Mouse (Mus musculus) T-cell, adult 2 months (primary cell): ENCODE results near the gene Ccdc85b.

Source experiments
- DNase-seq: peaks from one replicate; pipeline ENCODE4 v3.0.0; 2022; ENCODE audit warnings: low spot score

Gene Ccdc85b

DNA sequence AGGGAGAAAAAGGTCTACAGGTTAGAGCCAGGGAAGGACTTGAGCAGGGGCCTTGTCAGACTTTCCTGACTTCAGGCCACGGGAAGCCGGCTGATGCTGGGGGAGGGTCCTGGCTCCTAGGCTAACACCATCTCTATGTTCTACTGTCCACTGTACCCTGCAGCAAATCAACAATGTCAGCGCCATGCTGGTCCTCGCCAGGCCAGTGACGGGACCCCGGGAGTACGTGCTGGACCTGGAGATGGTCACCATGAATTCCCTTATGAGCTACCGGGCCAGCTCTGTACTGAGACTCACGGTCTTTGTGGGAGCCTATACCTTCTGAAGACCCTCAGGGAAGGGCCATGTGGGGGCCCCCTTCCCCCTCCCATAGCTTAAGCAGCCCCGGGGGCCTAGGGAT, 23.7 kb upstream of the Ccdc85b start:
- no peak for DNase-seq

DNA sequence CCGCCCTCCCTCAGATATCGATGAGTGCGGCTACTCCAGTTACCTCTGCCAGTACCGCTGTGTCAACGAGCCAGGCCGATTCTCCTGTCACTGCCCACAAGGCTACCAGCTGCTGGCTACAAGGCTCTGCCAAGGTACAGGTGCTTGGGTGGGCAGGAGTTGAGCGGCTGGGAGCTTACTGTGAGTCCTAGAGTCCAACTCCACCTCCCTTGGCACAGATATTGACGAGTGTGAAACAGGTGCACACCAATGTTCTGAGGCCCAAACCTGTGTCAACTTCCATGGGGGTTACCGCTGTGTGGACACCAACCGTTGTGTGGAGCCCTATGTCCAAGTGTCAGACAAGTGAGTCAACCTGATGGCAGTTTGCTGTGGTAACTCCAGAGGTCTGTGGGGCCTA, 22.3 kb upstream of the Ccdc85b start:
- no peak for DNase-seq

DNA sequence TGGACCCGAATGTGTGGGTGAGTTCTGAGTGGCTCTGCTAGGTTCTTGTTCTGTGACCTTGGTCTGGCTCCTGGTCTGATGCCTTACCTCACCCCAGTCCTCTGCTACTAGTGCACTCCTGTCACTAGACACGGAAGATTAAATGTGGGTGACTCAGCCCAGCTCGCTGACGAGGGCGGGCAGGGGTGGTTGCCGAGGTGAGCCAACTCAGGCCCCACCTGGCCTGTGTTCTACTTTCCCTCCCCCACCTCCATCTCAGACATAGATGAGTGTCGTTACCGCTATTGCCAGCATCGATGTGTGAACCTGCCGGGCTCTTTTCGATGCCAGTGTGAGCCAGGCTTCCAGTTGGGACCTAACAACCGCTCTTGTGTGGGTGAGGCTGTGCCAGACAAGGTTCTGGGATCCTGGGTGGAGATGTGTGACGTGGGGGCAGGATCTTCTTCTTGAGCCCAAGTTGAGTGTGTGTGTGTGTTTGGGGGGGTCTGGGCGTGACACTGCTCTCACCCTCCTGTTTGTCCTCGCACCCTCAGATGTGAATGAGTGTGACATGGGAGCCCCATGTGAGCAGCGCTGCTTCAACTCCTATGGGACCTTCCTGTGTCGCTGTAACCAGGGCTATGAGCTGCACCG, 20.1 kb upstream of the Ccdc85b start:
- no peak for DNase-seq

DNA sequence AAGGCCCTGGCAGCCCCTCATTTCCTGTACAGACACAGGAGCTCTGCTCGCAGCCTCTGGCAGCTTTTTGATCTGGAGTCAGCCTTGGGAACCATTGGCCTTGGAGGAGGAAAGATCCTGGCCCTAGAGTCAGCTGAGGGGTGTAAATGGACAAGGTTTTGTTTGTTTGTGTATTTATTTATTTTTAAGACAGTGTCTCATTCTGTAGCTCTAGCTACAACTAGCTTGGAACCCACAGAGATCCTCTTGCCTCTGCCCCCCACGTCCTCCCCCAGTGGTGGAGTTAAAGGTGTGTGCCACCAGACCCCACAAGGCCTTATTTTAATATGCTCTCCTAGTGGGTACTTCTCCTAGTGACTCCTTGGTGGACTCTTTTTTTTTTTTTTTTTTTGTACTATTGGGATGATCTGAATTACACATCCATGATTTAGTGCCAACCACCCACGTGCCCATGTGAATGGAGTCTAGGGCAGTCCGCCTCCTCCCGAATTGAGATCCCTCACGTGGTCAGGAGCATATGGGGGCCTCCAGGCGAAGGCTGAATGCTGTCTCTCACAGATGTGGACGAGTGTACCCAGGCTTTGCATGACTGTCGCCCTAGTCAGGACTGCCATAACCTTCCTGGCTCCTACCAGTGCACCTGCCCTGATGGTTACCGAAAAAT, 19.4 kb upstream of the Ccdc85b start:
- DNase-seq, result no peak

DNA sequence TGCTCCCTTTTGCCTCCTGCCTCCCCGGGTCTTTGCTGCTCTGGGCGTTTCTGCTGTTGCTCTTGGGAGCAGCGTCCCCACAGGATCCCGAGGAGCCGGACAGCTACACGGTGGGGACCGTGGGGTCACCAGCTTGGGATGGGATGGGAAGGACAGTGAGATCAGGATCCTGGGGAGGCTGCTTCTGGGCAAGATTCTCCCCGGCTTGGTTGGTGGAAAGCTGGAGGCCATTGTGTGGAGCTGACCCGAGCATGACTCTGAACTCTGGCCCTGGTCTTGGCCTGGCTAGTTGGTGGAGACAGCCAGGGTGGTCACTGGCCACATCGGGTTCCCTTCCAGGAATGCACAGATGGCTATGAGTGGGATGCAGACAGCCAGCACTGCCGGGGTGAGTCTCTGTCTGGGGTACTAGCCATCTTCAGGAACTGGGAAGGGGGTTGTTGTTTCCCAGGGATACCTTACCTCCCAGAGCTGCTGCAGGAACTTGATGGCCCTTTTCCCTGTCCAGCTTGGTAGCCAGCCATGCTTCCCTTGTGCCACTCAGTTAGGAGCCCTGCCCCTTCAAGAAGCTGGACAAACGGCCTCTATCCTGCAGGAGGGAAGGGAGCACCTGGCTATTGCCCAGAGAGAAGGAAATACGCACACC, 17.5 kb upstream of the Ccdc85b start:
- DNase-seq, result no peak

DNA sequence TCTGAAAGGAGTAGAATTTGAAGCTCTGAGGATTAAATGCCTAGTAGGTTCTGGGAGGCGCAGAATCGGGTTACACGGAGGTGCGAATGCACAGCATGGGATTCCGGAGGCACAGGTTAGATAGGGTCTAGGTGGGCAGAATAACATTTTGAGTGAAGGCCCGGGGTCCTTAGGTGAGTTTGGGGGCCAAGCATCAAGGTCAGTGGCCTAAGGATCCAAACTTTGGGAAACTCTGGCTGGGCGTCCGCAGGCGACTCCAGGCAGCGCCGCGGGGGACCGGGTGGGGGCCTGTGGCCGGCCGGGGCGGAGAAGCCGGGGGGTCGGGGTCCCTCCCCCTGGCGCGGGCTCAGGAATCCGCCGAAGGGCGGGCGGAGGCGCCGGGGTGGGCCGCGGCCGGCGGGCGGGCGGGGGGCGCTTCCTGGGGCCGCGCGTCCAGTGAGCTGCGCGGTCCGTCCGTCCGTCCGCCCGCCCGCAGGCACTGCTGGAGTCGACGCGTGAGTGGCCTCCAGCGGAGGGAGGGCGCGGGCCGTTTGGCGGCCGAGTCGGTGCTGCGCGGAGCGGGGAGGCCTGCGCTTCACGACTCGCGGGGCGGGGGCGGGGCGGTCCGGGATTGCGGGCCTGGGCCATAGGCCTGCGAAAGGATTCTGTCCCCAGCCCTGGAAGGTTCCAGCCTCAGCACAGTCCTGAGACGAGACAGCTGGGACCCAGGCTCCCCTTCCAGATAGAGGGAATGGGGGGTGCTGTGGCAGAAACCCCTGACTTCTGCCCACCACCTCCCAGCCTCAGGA, 16.8 kb upstream of the Ccdc85b start:
- no peak for DNase-seq

DNA sequence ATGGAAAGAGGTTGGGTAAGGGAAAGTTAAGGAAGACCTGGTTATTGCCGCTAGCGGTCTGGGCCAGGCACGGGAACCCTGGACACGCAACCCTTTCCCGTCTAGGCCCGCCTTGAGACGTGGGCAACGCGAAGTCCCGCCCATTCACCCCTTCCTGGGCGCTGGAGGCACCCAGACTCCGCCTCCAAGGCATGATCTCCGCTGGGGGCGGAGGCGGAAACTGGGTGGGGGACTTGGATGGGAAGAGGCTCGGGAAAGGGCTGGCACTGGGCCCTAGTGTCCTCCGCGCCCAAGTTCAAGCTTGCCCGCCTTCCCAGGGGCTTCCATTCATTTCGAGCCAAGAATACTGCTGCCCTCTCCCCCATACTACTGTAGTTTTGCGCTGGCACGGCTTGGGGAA, 16.0 kb upstream of the Ccdc85b start, which contains the start of gene Efemp2:
Gene Efemp2, plus strand, starts transcription at position 235 of the 400 bp plus-strand sequence.
- peak; percentile 25 for DNase-seq

DNA sequence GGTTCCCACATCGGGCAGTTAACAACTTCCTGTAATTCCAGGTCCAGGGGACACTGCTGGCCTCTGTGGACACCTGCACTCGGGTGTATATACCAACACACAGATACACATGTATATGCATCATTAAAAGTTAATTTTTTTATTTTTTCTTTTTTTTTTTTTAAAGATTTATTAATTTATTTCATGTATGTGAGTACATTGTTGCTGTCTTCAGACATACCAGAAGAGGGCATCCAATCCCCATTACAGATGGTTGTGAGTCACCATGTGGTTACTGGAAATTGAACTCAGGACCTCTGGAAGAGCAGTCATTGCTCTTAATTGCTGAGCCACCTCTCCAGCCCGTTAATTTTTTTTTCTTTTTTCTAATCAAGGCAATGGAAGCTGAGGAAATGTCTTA, 15.2 kb upstream of the Ccdc85b start:
- DNase-seq, result no peak

DNA sequence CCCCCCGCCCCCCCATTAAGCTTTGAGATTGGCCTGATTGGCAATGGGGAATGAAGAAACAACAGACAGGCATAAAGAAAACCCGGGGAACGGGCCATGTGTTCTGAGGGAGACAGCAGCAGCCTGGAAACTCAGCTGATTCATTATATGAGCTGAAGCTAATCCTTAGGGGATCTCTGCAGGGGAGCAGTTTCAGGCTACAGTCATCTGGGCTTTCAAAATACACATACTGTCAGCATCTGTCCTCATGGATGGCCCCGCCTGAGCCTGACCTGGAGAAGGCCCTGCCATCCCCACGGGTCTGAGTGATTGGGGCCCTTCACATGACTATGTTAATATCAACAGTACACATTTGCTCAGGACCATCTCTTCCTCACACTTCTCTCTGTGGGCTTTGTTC, 14.2 kb upstream of the Ccdc85b start:
- DNase-seq, result no peak

DNA sequence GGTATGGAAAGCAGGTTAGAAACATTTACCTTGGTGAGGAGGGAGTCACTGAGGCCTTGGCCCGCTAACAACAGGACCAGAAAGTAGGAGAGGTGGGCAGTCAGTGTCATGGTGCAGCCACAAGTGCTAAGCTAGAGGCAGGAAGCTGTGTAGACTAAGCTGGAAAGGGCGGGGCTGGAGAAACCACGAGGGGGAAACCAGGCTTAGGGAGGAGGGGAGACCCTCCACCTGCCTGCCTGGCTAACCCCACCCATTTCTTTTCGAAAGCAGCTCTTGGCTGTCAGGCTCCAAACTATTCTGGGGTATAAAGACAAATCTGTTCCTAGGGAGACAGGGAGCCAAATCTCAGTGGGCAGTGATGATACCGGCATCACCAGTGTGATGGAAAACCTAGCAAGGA, 10.7 kb upstream of the Ccdc85b start, which contains the start of gene Ctsw:
Gene Ctsw, minus strand, starts transcription at position 134 of the 400 bp plus-strand sequence.
- peak; percentile 69 for DNase-seq

DNA sequence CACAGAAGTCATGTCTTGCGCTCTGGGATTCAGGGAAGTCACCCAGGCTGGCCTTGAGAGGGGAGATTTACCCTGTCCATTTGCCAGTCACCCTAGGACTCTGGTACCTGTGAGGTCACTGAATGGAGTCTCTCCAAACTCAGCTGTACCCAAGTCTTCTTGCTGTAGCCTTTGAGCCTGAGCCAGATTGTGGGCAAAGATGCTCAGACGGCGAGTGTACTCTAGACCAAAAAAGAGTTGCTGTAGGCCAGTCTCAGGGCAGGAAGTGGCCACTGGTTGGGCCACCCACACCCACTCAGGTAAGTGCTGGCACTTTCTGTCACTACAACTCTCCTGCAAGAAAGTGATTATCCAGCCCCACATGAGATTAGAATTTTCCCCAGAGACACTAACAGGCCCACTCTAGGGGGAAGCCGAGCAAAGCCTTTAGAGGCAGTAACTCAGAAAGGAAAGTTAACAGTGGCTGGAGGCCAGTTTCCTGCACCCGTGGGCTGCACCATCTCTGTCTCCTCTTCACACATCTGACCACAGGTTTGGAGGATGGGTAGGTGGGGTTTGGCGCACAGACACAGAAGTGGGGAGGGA, 9.3 kb upstream of the Ccdc85b start:
- DNase-seq, result no peak

DNA sequence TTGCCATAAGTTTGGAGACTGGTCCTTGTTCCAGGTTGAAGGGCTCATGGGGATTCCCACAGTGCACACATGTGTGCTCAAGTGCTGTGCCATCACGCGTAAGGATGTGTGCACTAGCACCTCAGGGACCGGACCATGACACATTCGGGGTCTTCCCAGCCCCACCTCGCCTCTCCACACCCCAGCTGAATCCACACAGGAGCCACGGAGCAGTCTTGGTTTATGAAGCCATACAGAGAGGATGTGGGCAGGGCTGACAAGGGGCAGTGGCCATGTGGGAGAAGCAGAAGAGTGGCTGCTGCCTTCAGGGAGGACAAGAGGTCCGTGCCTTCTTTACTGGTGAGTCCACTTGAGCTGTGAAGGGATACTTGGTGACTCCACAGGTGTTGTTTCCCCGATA, 7.3 kb upstream of the Ccdc85b start:
- no peak for DNase-seq

DNA sequence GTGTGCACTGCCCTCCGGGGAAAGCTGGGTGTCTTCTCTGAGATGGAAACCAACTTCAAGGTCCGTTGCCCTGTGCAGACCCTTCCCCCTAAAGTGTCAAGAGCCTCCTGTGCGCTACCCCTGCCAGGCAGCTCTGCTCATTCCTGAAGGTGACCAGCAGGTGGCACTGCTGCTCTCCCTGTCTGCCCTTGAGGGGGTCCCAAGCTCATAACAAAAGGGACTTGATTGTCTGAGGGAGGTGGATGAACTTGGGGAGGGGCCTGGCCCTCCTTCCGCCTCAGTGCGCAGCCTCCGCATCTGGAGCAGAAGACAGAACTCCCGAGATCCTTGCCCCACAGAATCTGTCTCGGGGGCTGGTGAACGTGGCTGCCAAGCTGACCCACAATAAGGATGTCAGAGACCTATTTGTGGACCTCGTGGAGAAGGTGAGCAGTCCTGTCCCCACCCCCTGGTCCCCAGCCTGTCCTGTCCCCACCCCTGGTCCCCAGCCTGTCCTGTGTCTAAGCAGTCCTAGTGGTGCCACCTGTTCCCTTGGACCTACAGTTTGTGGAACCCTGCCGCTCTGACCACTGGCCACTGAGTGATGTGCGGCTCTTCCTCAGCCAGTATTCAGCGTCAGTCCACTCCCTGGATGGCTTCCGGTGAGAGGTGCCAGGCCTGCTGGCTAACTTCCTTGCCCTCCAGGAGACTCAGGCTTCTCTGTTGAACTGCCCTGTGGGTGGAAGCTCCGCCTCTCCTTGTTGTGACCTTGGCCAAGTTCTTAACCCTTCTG, 6.3 kb upstream of the Ccdc85b start:
- peak; percentile 49 for DNase-seq

DNA sequence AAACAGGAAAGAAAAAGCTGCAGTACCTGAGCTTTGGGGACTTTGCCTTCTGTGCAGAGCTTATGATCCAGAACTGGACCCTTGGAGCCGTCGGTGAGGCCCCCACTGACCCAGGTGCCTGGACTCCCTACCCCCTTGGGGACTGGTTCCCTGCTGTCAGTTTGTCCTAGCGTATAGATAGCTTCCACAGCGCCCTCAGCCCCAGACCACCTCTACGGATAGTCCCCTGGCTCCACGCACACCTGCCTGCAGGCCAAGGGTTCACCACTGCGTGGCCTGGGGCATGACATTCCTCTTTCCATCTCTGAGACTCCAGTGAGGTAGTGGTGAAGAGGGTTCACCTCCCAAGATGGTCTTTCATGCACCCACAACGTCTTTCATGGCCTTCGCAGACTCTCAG, 5.5 kb upstream of the Ccdc85b start:
- no peak for DNase-seq

DNA sequence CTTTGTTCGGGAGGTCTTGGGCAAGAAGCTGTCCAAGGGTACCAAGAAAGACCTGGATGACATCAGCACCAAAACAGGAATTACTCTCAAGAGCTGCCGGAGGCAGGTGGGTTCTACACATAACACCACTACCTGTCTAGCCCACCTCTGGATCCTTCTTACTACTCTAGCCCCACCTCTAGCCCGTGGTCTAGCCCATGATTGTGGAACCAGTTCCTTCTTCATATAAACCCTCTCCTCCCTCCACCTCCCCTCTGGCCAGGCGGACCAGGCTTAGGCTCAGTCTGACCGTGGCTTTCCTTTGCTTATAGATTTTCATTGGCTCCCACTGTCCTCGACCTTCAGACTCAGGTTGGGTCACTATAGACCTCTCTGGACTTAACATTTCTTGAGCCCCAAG, 3.7 kb upstream of the Ccdc85b start:
- no peak for DNase-seq

DNA sequence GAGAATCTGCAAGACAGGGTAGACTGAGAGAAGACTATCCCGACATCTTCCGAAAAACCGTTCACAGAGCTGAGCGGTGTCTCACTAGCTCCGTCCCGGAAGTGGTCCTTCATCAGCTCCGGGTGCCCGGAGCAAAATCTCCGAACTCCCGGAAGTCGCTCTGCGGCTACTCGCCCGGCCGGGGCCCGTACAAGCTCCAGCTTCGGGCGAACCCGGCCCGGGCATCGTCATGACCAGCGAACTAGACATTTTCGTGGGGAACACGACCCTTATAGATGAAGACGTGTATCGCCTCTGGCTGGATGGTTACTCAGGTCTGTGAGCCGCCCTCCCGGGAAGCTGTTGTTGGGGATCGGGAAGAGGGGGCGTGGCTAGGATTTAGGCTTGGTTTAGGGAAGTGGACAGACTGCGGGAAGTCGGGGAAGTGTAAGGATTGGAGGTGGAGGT, 2.8 kb upstream of the Ccdc85b start, which contains the start of gene Fibp:
Gene Fibp, plus strand, starts transcription at position 151 of the 447 bp plus-strand sequence.
- DNase-seq, result peak; percentile 85

DNA sequence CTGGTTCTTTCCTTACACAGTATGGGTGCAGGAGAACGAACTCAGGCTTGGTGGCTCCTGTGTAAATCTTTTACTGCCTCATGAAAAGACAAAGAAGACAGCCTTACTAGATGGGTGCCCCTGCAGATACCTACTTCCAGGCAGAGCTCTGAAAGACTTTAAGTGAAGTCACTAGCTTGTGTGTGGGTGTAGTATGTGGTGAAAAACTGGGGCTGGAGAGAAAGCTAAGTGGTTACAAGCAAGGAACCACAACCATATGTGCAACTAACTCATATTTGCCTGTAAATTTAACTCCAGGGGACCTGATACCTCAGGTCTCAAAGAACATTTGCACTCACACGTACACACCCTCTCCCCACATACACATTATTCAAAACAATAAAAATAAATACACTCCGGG, 2.2 kb upstream of the Ccdc85b start:
- no peak for DNase-seq

DNA sequence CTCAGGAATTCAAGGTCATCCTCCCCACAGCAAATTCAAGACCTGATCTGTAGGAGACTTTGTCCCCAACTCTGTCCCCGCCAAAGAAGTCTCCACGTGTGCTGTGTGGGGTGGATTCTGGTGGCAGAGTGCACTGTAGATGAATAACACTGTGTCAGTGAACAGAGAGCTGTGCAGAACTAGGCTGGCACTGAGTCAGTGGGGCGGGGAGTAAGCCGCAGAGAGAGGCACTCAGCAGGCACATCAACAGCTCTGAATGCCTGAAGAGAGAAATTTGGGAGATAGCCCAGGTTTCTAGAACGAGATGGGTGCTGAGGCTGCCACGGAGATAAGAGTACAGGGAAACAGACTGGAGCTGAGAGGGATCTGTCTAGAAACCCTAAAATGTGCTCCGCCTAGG, 1.3 kb upstream of the Ccdc85b start:
- DNase-seq, result no peak

DNA sequence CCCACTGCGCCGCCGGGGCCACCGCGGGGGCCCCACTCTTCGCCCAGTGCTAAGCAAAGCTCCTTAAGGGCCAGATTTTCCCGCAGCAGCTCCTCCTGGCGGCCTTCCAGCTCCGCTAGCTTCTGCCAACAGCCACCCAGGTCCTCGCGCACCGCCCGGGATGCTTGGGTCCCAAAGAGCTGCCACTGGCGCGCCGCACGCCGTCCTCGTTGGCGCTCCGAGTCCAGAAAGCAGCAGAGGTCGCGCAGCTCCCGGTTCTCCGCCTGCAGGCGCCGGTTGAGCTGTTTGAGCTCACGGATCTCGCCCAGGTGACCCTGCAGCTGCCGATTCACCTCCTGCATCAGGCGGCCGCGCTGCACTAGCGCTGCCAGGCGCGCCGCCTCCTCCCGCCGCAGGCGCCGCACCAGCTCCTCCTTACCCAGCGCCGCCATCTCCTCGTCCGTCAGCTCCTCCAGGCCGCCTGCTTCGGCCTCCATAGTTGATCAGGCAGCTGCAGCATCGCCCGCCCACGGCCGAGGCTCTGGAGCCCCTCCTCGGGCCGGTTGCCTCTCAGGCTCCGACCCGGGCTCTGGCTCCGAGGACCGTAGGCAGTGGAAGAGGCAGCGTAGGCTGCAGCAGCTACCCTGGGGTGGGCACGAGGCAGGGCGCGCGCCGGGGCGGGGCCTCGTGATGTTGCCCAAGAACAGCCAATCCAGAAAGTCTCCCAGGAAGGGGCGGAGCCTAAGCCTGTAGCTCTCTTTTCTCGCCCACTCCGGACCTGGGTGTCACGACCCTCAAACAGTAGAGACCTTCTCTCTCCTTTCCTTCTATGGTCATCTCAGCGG, 560 bp downstream of the Ccdc85b start:
- peak; percentile 88 for DNase-seq

DNA sequence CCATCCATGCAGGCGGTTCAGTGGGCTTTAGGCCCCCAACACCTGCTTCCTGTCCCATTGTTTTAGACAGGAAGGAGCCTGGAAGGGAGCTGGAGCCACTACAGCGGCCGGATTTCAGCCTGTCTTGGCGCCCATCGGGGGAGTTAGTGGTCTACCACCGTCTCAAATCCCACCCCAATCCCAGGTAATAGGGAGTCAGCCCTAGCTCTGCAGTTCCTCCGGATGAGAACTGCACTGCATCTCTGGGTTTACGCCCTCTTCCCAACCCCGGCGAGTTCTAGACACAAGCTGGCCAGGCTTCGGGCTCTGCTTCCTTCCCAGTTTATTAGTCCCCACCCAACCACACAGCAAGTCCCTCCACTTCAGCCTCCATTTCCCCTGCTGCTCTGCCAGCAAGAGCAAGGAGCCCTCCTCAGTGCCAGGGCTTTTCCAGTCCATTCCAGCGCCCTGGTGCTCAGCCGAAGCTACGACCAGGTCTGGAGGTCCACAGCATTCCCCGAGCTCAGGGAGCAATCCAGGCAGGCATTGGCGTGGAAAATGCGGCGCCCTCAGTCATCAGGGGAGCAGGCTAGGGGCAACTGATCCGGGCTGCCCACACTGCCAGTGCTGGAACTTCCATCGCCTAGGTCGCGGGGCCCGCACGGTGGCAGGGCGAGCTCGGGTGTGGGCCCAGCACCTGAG, 1.3 kb downstream of the Ccdc85b start:
- DNase-seq, result no peak
